Mouse (Mus musculus): ENCODE data around the gene C2cd3. TPM values are rescaled to one million over a fixed set of nuclear protein-coding genes. Genes with fewer than 3 reads are reported as not detected.

The C2cd3 gene
- polyA plus RNA-seq (2017; shearing (Covaris generic)) = 65.5 TPM

GRCm38 (mm10) chr7:100371495-100372451 is at the start of gene C2cd3, which contains the start of gene Ppme1:
Gene C2cd3 (plus strand): TSS chr7:100372233.
Gene Ppme1 (minus strand): TSS chr7:100372307.

GRCm38 (mm10) chr7:100472777-100473176 is 100.7 kb downstream of the C2cd3 start, which contains the start of gene Ucp3:
Gene Ucp3 (plus strand): TSS chr7:100472990.

GRCm38 (mm10) chr7:100493117-100493483 is 121.1 kb downstream of the C2cd3 start, which contains the start of gene Ucp2:
Gene Ucp2 (plus strand): TSS chr7:100493337.

DNA sequence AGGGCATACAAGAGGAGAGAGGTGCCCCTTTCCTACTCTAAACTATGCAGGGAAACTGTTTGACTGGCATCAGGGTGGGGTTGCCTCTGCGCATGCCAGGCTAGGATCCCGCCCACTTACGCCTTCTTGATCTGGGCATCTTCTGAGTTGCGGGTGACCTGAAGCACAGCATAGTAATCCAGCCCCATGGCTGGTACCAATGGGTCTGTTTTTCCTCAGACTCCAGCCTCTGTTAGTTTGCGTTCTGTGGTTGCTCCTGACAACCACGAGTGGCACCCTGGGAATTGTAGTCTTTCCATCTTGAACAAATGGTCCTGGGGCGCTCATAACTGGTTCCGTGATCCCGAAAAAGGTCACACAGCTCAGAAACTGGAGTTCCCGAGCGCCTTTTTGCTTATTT is 142.5 kb downstream of the C2cd3 start, which contains the start of gene Dnajb13:
Gene Dnajb13, minus strand, starts transcription at position 388 of the 400 bp plus-strand sequence.

Other genes with a start within 250 kb of the C2cd3 start
- gene Lipt2, start 213.0 kb upstream of the C2cd3 start, polyA plus RNA-seq (2017; shearing (Covaris generic)) = not detected
- gene Kcne3, start 195.7 kb upstream of the C2cd3 start, polyA plus RNA-seq (2017; shearing (Covaris generic)) = not detected
- 4.7 TPM for gene Pgm2l1, start 144.8 kb upstream of the C2cd3 start, polyA plus RNA-seq (2017; shearing (Covaris generic))
- gene P4ha3, start 86.7 kb upstream of the C2cd3 start, polyA plus RNA-seq (2017; shearing (Covaris generic)) = not detected
- gene Ppme1, start 74 bp downstream of the C2cd3 start, polyA plus RNA-seq (2017; shearing (Covaris generic)) = 35.8 TPM
- not detected for gene Ucp3, start 100.8 kb downstream of the C2cd3 start, polyA plus RNA-seq (2017; shearing (Covaris generic))
- 1,823 TPM for gene Ucp2, start 121.1 kb downstream of the C2cd3 start, polyA plus RNA-seq (2017; shearing (Covaris generic))
- 17.6 TPM for gene Dnajb13, start 142.7 kb downstream of the C2cd3 start, polyA plus RNA-seq (2017; shearing (Covaris generic))
- 26.5 TPM for gene Coa4, start 164.8 kb downstream of the C2cd3 start, polyA plus RNA-seq (2017; shearing (Covaris generic))
- 8.4 TPM for gene Rab6a, start 235.2 kb downstream of the C2cd3 start, polyA plus RNA-seq (2017; shearing (Covaris generic))
- 51.9 TPM for gene Mrpl48, start 236.1 kb downstream of the C2cd3 start, polyA plus RNA-seq (2017; shearing (Covaris generic))

Measured in activated CD4-positive, CD25-positive, alpha-beta regulatory T cell, adult 9 weeks (primary cell).